21 mouse cellular contexts compared by ENCODE assay signal in the genomic region with DNA sequence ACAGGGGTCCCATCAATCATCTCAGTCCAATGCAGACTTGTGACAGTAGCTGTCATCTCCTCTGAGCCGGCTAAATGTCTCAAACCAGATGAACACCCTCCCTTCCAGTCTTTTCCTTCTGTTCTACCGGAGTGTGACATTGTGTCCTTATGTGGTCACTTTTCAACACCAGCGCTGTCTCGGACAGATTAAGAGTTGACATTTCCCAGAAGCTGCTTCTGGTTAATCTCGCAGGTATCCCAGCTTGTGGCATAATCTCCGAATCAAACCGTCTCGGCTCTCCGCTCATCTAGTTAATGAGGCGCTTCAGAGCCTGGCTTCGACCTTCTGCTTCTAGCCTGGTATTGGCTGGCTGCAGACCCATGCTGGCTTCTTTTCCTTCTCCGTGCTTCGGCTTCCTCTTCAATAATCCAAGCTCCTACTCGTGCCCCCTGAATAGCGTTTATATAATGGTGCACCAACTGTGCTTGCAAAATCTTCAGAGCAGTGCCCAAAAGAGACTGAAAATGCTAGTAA. TPM values are rescaled to one million over a fixed set of nuclear protein-coding genes. Genes with fewer than 3 reads are reported as not detected.
DNase-seq lines count a peak whose midpoint lies in the region; ATAC-seq and TF ChIP-seq lines count a peak whose summit lies in the region.
"Had no signal": no experiment of that assay in that cellular context is flagged by ENCODE, and none has a peak within 500 bp of the region (broad histone marks: within the 10 kb centered on the region; RNA-seq: fewer than 3 reads in every experiment).

No protein-coding gene starts in this region.

- DNase-seq in cerebellum, postnatal 10 days = peak; percentile 71 to 75
- no peak for DNase-seq in cerebellum, postnatal 4 days (ENCODE audit: low spot score in 2 of 2)
- peak; percentile 42 for DNase-seq in MN1 (ENCODE audit: low spot score)
- DNase-seq in retina, postnatal 1 day = peak; percentile 59
- no peak for DNase-seq in gastrocnemius, adult 2 months
- DNase-seq: adrenal gland, postnatal 14 days; B cell, adult 2 months; cerebellum, adult 2 months; cerebellum, postnatal 36 days; gastrocnemius, postnatal 14 days; heart, postnatal 14 days; kidney, adult 11 months had no signal

- ATAC-seq in heart, embryonic 13.5 days (ENCODE audit: extremely low read depth, insufficient number of reproducible peaks, low FRiP score, low TSS enrichment) = no peak
- no peak for ATAC-seq in heart, embryonic 12.5 days (ENCODE audit: insufficient number of reproducible peaks, low FRiP score)
- ATAC-seq: CD4-positive, CD25-positive, alpha-beta regulatory T cell, adult 4 months; forebrain, embryonic 13.5 days; hindbrain, embryonic 16.5 days had no signal

- TF ChIP-seq CTCF in gastrocnemius, adult 2 months (IDR thresholded peaks at IDR 0.05) = no peak

- H3K4me3 ChIP-seq in heart, embryonic 13.5 days = no peak overlapping the region
- no peak overlapping the region for H3K4me3 ChIP-seq in heart, embryonic 12.5 days
- no peak overlapping the region for H3K4me3 ChIP-seq in gastrocnemius, adult 2 months
- H3K4me3 ChIP-seq: embryonic facial prominence, embryonic 10.5 days; forebrain, embryonic 13.5 days had no signal

- no peak overlapping the region for H3K27ac ChIP-seq in heart, embryonic 13.5 days (replicated peaks)
- H3K27ac ChIP-seq in heart, embryonic 12.5 days (ENCODE audit: poor library complexity, severe bottlenecking) = no peak overlapping the region
- H3K27ac ChIP-seq in gastrocnemius, adult 2 months = no peak overlapping the region
- H3K27ac ChIP-seq: embryonic facial prominence, embryonic 10.5 days; forebrain, embryonic 13.5 days had no signal

- intact Hi-C loops in gastrocnemius, adult 2 months (cut with DNase I) = no loop called here

- H3K4me1 ChIP-seq in heart, embryonic 13.5 days = peaks cover 9% of the 10 kb centered on the region; the same call in 1 of the 2 replicates
- H3K4me1 ChIP-seq in heart, embryonic 12.5 days (replicated peaks) = peaks cover 11% of the 10 kb centered on the region

- no peak overlapping the region for H3K9ac ChIP-seq in heart, embryonic 13.5 days
- no peak overlapping the region for H3K9ac ChIP-seq in heart, embryonic 12.5 days
- H3K9ac ChIP-seq: forebrain, embryonic 13.5 days had no signal

- peaks cover 9% of the 10 kb centered on the region; the same call in 1 of the 2 replicates for H3K27me3 ChIP-seq in heart, embryonic 13.5 days (replicated peaks)
- H3K27me3 ChIP-seq in heart, embryonic 12.5 days (replicated peaks) = no peaks in the 10 kb centered on the region
- H3K27me3 ChIP-seq: forebrain, embryonic 13.5 days had no signal

- H3K9me3 ChIP-seq in heart, embryonic 13.5 days = no peaks in the 10 kb centered on the region
- no peaks in the 10 kb centered on the region for H3K9me3 ChIP-seq in heart, embryonic 12.5 days (replicated peaks)
- H3K9me3 ChIP-seq: embryonic facial prominence, embryonic 10.5 days; forebrain, embryonic 13.5 days; G1E had no signal

- WGBS in heart, embryonic 13.5 days = 41% methylated on average over 15 of the region's 15 CpGs
- 37% methylated on average over 15 of the region's 15 CpGs for WGBS in heart, embryonic 12.5 days

- H3K4me2 ChIP-seq in heart, embryonic 13.5 days = peak overlapping the region; percentile 27
- no peak overlapping the region for H3K4me2 ChIP-seq in heart, embryonic 12.5 days
- H3K4me2 ChIP-seq: forebrain, embryonic 13.5 days had no signal

- H3K36me3 ChIP-seq in heart, embryonic 13.5 days = no peaks in the 10 kb centered on the region; the same call in 1 of the 2 replicates
- no peaks in the 10 kb centered on the region for H3K36me3 ChIP-seq in heart, embryonic 12.5 days

RNA-seq across cellular contexts. Expression of a gene that starts 5.4 kb away (rescaled TPM):
- 0.75 and 1.6 TPM in 2 replicates for polyA plus RNA-seq in heart, embryonic 13.5 days (2015; fragmentation: Nextera tagmentation; extraction: Ambion mirVana)
- 0.47 and 0.55 TPM in 2 replicates for polyA plus RNA-seq in heart, embryonic 12.5 days (2016; fragmentation: Nextera tagmentation; extraction: Ambion mirVana)
- 10 to 100 TPM in 1 of 2 experiments, 1 to 10 TPM in 1; 7.8 to 15.3 TPM for total RNA-seq in gastrocnemius, adult 2 months (2021)
- total RNA-seq: G1E; heart, postnatal 14 days; hematopoietic stem cell, adult 5-6 weeks had no signal
- polyA plus RNA-seq: G1E; gonadal fat pad, adult 2 months had no signal

RNA-seq across cellular contexts. Expression of a gene that starts 20.2 kb away (rescaled TPM):
- polyA plus RNA-seq in heart, embryonic 13.5 days (2015; fragmentation: Nextera tagmentation; extraction: Ambion mirVana) = 18.8 and 21.5 TPM in 2 replicates
- polyA plus RNA-seq in heart, embryonic 12.5 days (2016; fragmentation: Nextera tagmentation; extraction: Ambion mirVana) = 24.3 and 25.8 TPM in 2 replicates
- 10 to 100 TPM in 1 of 2 experiments, 1 to 10 TPM in 1; 5.6 to 10.3 TPM for total RNA-seq in gastrocnemius, adult 2 months (2021)

RNA-seq across cellular contexts. Expression of a gene that starts 20.3 kb away (rescaled TPM):
- polyA plus RNA-seq in heart, embryonic 13.5 days (2015; fragmentation: Nextera tagmentation; extraction: Ambion mirVana) = 16.0 and 19.4 TPM in 2 replicates
- polyA plus RNA-seq in heart, embryonic 12.5 days (2016; fragmentation: Nextera tagmentation; extraction: Ambion mirVana) = 20.1 and 21.2 TPM in 2 replicates
- 1 to 10 TPM; 6.8 to 9.9 TPM for total RNA-seq in gastrocnemius, adult 2 months (2021)

RNA-seq across cellular contexts. Expression of a gene that starts 47.7 kb away (rescaled TPM):
- polyA plus RNA-seq in heart, embryonic 13.5 days (2015; fragmentation: Nextera tagmentation; extraction: Ambion mirVana) = 1.5 and 2.7 TPM in 2 replicates
- polyA plus RNA-seq in heart, embryonic 12.5 days (2016; fragmentation: Nextera tagmentation; extraction: Ambion mirVana) = 1.3 TPM in 2 replicates
- total RNA-seq in gastrocnemius, adult 2 months (2021) = 1 to 10 TPM in 1 of 2 experiments, under 1 TPM in 1; 0.66 to 1.3 TPM

Comparison
In these comparisons a context has a peak if more than half of its experiments do, and no peak if none do; other contexts are left out.
1. DNase-seq: peak in cerebellum, postnatal 10 days (2 of 2), MN1 (single experiment) and retina, postnatal 1 day (single experiment); none in cerebellum, postnatal 4 days (0 of 2) and gastrocnemius, adult 2 months (single experiment).